Mouse (Mus musculus) forebrain, postnatal 0 days (tissue): ENCODE data around the gene Ceacam10. TPM values are rescaled to one million over a fixed set of nuclear protein-coding genes. Genes with fewer than 3 reads are reported as not detected.
A peak's percentile ranks its signal among the peaks of the same experiment; 100 is the strongest.

Experiments
- ATAC-seq: fragments of 200-750 bp; cut with Nextera tagmentation; 2 replicates; pipeline ENCODE4 v1.8.0; 2017; ENCODE audit warnings: mild to moderate bottlenecking, moderate library complexity
- DNase-seq: peaks from one replicate; pipeline ENCODE4 v3.0.0-alpha.2; 2015
- H3K27ac ChIP-seq: fragments of 300-500 bp; sonication (generic); 2 replicates; pipeline ENCODE4 v1.5.1; 2014; ENCODE audit warnings: low read depth, mild to moderate bottlenecking, antibody characterized with exemption, low read length, moderate library complexity, mixed read lengths
- H3K27me3 ChIP-seq: fragments of 300-500 bp; sonication (generic); 2 replicates; pipeline ENCODE4 v1.6.1; 2014; ENCODE audit warnings: mild to moderate bottlenecking, low read length, mixed read lengths; ENCODE audit not compliant: insufficient read depth
- H3K36me3 ChIP-seq: fragments of 300-500 bp; sonication (generic); 2 replicates; pipeline ENCODE4 v1.6.1; 2014; ENCODE audit warnings: mild to moderate bottlenecking, moderate library complexity; ENCODE audit not compliant: insufficient read depth
- H3K4me1 ChIP-seq: fragments of 300-500 bp; sonication (generic); 2 replicates; pipeline ENCODE4 v1.6.1; 2014; ENCODE audit warnings: antibody characterized with exemption; ENCODE audit not compliant: insufficient read depth
- H3K4me2 ChIP-seq: fragments of 300-500 bp; sonication (generic); 2 replicates; pipeline ENCODE4 v1.6.1; 2014; ENCODE audit warnings: low read depth, mild to moderate bottlenecking, moderate library complexity
- H3K4me3 ChIP-seq: fragments of 300-500 bp; sonication (generic); 2 replicates; pipeline ENCODE4 v1.5.1; 2014; ENCODE audit warnings: low read depth, low read length, mixed read lengths
- H3K9ac ChIP-seq: fragments of 300-500 bp; sonication (generic); 2 replicates; pipeline ENCODE4 v1.6.1; 2014; ENCODE audit warnings: mild to moderate bottlenecking
- H3K9me3 ChIP-seq: fragments of 300-500 bp; sonication (generic); 2 replicates; pipeline ENCODE4 v1.6.1; 2016; ENCODE audit warnings: low read length
- CTCF ChIP-seq: sonication (generic); IDR thresholded peaks from 2 replicates; pipeline ENCODE4 v1.5.1; 2016; ENCODE audit warnings: antibody characterized with exemption, control low read depth, low read depth
- WGBS: fragments of 180-500 bp; shearing (Covaris S2); extraction: QIAGEN DNeasy Blood & Tissue Kit; methylation state at CpG from one replicate; pipeline ENCODE4 v1.1.7; 2014; 5-methylcytosine and 5-hydroxymethylcytosine counted together
- polyA plus RNA-seq: library from polyadenylated mRNA; unstranded; fragments of >200 nt; fragmentation: Nextera tagmentation; extraction: Ambion mirVana; gene quantifications from 2 replicates; pipeline ENCODE4 v1.2.1, GENCODE M21; 2015
- total RNA-seq: library from RNA; depleted of rRNA; stranded (reverse); fragments of >200 nt; gene quantifications from 2 replicates; pipeline ENCODE4 v1.2.3, GENCODE M21; 2014; rRNA removed

Gene Ceacam10
- total and polyA plus RNA-seq, 2 experiments from 2014 or later = 0.57 TPM; not detected in 1

GRCm38 (mm10) chr7:24804826-24805225, 27.8 kb downstream of the Ceacam10 start:
- no peak overlapping the region for H3K27ac ChIP-seq
- DNase-seq = no peak
- no peak overlapping the region for H3K4me3 ChIP-seq
- ATAC-seq = no peak
- H3K9me3 ChIP-seq = no peaks in the 10 kb centered on the region
- 56% methylated on average over 6 of the region's 6 CpGs for WGBS
- no peaks in the 10 kb centered on the region for H3K27me3 ChIP-seq
- H3K9ac ChIP-seq = no peak overlapping the region
- H3K36me3 ChIP-seq = no peaks in the 10 kb centered on the region
- no peak for TF ChIP-seq CTCF
- H3K4me2 ChIP-seq = no peak overlapping the region
- no peaks in the 10 kb centered on the region for H3K4me1 ChIP-seq

- 35% methylated on average over 2 of the region's 2 CpGs for WGBS
- Histone ChIP-seq H3K9ac (no peak overlapping the region), H3K4me3 (no peak overlapping the region), H3K27me3 (no peaks in the 10 kb centered on the region), H3K9me3 (no peaks in the 10 kb centered on the region), H3K27ac (no peak overlapping the region), H3K36me3 (no peaks in the 10 kb centered on the region), H3K4me2 (no peak overlapping the region), H3K4me1 (no peaks in the 10 kb centered on the region)
- TF ChIP-seq CTCF = no peak
- DNase-seq (no peak), ATAC-seq (no peak)
Observed at GRCm38 (mm10) chr7:24809041-24809440, 32.0 kb downstream of the Ceacam10 start.

DNA sequence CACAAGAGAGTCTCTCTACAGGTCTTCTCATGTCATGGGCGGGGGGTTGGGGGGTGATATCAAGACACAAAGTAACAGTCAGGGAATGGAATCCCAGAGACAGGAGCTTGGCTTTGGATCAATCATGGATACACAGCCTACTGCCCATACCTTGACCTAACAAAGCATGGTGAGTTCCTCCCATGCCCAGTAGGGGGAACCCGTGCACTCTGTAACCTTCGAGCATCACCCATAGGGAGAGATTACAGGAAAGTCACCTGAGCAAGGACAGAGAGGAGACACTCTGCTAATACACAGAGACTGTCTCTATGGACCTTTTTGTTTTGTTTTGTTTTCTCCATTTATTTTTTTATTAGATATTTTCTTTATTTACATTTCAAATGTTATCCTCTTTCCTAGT, 40.5 kb downstream of the Ceacam10 start:
- no peak overlapping the region for H3K9ac ChIP-seq
- peak; percentile 24 for DNase-seq
- H3K4me1 ChIP-seq = no peaks in the 10 kb centered on the region
- ATAC-seq = no peak
- H3K27ac ChIP-seq = no peak overlapping the region
- H3K36me3 ChIP-seq = no peaks in the 10 kb centered on the region
- H3K9me3 ChIP-seq = no peaks in the 10 kb centered on the region
- TF ChIP-seq CTCF = peak; percentile 76
- 0% methylated on average over 3 of the region's 3 CpGs for WGBS
- no peak overlapping the region for H3K4me3 ChIP-seq
- no peak overlapping the region for H3K4me2 ChIP-seq
- no peaks in the 10 kb centered on the region for H3K27me3 ChIP-seq

DNA sequence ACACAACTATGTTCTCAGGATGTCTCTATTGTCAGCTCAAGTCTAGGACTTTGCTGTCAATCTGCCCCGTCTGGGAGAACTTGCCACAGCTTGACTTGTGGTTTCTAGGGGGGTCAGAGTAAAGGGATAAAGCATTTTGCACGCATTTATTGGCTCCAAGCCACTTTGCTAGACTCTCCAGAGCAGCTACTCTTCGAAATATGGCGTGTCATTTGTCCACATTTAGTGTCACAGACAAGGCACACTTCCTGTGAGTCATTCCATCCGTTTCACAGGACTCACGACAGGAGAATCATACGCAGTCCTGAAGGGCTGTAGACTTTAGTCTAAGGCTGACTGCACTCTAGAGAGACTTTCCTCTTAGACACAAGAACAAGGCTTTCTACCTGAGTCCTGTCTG, 47.4 kb downstream of the Ceacam10 start:
- no peak overlapping the region for H3K4me3 ChIP-seq
- no peak overlapping the region for H3K27ac ChIP-seq
- TF ChIP-seq CTCF = no peak
- DNase-seq (no peak), ATAC-seq (no peak)
- H3K4me2 ChIP-seq = no peak overlapping the region
- H3K27me3 ChIP-seq = no peaks in the 10 kb centered on the region
- no peaks in the 10 kb centered on the region for H3K4me1 ChIP-seq
- no peaks in the 10 kb centered on the region for H3K9me3 ChIP-seq
- H3K36me3 ChIP-seq = no peaks in the 10 kb centered on the region
- H3K9ac ChIP-seq = no peak overlapping the region
- WGBS = 75% methylated on average over 7 of the region's 7 CpGs

GRCm38 (mm10) chr7:24827181-24827580, 50.2 kb downstream of the Ceacam10 start:
- Histone ChIP-seq H3K9ac (no peak overlapping the region), H3K9me3 (no peaks in the 10 kb centered on the region), H3K4me2 (no peak overlapping the region), H3K27ac (no peak overlapping the region), H3K4me3 (no peak overlapping the region), H3K4me1 (no peaks in the 10 kb centered on the region), H3K36me3 (no peaks in the 10 kb centered on the region), H3K27me3 (no peaks in the 10 kb centered on the region)
- no peak for ATAC-seq
- 93% methylated on average over 4 of the region's 4 CpGs for WGBS
- no peak for DNase-seq
- no peak for TF ChIP-seq CTCF

Other genes with a start within 250 kb of the Ceacam10 start
- gene Irgq, start 246.5 kb upstream of the Ceacam10 start, total RNA-seq = 103 and 119 TPM in 2 replicates
- gene Irgq, start 246.5 kb upstream of the Ceacam10 start, polyA plus RNA-seq = 20.8 and 26.8 TPM in 2 replicates
- gene Pinlyp, start 231.1 kb upstream of the Ceacam10 start, total RNA-seq = 0.31 and 0.43 TPM in 2 replicates
- gene Pinlyp, start 231.1 kb upstream of the Ceacam10 start, polyA plus RNA-seq = not detected in 2 replicates
- 41.1 and 49.8 TPM in 2 replicates for gene Xrcc1, start 230.9 kb upstream of the Ceacam10 start, total RNA-seq
- gene Xrcc1, start 230.9 kb upstream of the Ceacam10 start, polyA plus RNA-seq = 42.1 and 48.6 TPM in 2 replicates
- 24.2 and 25.8 TPM in 2 replicates for gene Ethe1, start 189.7 kb upstream of the Ceacam10 start, total RNA-seq
- 24.3 and 26.8 TPM in 2 replicates for gene Ethe1, start 189.7 kb upstream of the Ceacam10 start, polyA plus RNA-seq
- 0.38 and 1.2 TPM in 2 replicates for gene Zfp575, start 189.6 kb upstream of the Ceacam10 start, total RNA-seq
- 19.4 and 24.8 TPM in 2 replicates for gene Zfp575, start 189.6 kb upstream of the Ceacam10 start, polyA plus RNA-seq
- 0.15 TPM in 1 of 2 replicates, not detected in the other for gene Phldb3, start 166.4 kb upstream of the Ceacam10 start, total RNA-seq
- gene Phldb3, start 166.4 kb upstream of the Ceacam10 start, polyA plus RNA-seq = not detected in 2 replicates
- gene Lypd3, start 140.7 kb upstream of the Ceacam10 start, total RNA-seq = 0.23 and 0.33 TPM in 2 replicates
- 0.67 and 1.3 TPM in 2 replicates for gene Lypd3, start 140.7 kb upstream of the Ceacam10 start, polyA plus RNA-seq
- not detected in 2 replicates for gene Tex101, start 100.5 kb upstream of the Ceacam10 start, total RNA-seq
- not detected in 2 replicates for gene Tex101, start 100.5 kb upstream of the Ceacam10 start, polyA plus RNA-seq
- gene BC049730, start 68.0 kb upstream of the Ceacam10 start, total RNA-seq = not detected in 2 replicates
- gene BC049730, start 68.0 kb upstream of the Ceacam10 start, polyA plus RNA-seq = not detected in 2 replicates
- gene Gm4763, start 50.3 kb upstream of the Ceacam10 start, total RNA-seq = not detected in 2 replicates
- gene Gm4763, start 50.3 kb upstream of the Ceacam10 start, polyA plus RNA-seq = not detected in 2 replicates
- 0.48 TPM in 1 of 2 replicates, not detected in the other for gene Cd177, start 16.9 kb upstream of the Ceacam10 start, total RNA-seq
- gene Cd177, start 16.9 kb upstream of the Ceacam10 start, polyA plus RNA-seq = 0.27 and 0.28 TPM in 2 replicates
- gene Gm9844, start 85.0 kb downstream of the Ceacam10 start, total RNA-seq = 26.5 and 99.9 TPM in 2 replicates
- gene Gm9844, start 85.0 kb downstream of the Ceacam10 start, polyA plus RNA-seq = 35.2 and 38.2 TPM in 2 replicates
- gene Lypd4, start 92.7 kb downstream of the Ceacam10 start, total RNA-seq = not detected in 2 replicates
- gene Lypd4, start 92.7 kb downstream of the Ceacam10 start, polyA plus RNA-seq = not detected in 2 replicates
- 0.08 TPM in 1 of 2 replicates, not detected in the other for gene Dmrtc2, start 92.9 kb downstream of the Ceacam10 start, total RNA-seq
- 0.23 and 0.28 TPM in 2 replicates for gene Dmrtc2, start 92.9 kb downstream of the Ceacam10 start, polyA plus RNA-seq
- gene Rps19, start 107.2 kb downstream of the Ceacam10 start, total RNA-seq = 581 and 723 TPM in 2 replicates
- gene Rps19, start 107.2 kb downstream of the Ceacam10 start, polyA plus RNA-seq = 1,350 and 1,888 TPM in 2 replicates
- gene Cd79a, start 120.2 kb downstream of the Ceacam10 start, total RNA-seq = 0.15 and 0.33 TPM in 2 replicates
- gene Cd79a, start 120.2 kb downstream of the Ceacam10 start, polyA plus RNA-seq = 0.47 and 0.54 TPM in 2 replicates
- gene Arhgef1, start 125.7 kb downstream of the Ceacam10 start, total RNA-seq = 24.5 and 30.3 TPM in 2 replicates
- 16.7 and 26.8 TPM in 2 replicates for gene Arhgef1, start 125.7 kb downstream of the Ceacam10 start, polyA plus RNA-seq
- gene Gm4881, start 167.3 kb downstream of the Ceacam10 start, total RNA-seq = 0.54 and 2.1 TPM in 2 replicates
- gene Gm4881, start 167.3 kb downstream of the Ceacam10 start, polyA plus RNA-seq = 0.33 and 0.97 TPM in 2 replicates
- gene Rabac1, start 195.5 kb downstream of the Ceacam10 start, total RNA-seq = 359 and 362 TPM in 2 replicates
- gene Rabac1, start 195.5 kb downstream of the Ceacam10 start, polyA plus RNA-seq = 393 and 448 TPM in 2 replicates
- 204 and 256 TPM in 2 replicates for gene Atp1a3, start 228.8 kb downstream of the Ceacam10 start, total RNA-seq
- gene Atp1a3, start 228.8 kb downstream of the Ceacam10 start, polyA plus RNA-seq = 432 and 535 TPM in 2 replicates